Mouse (Mus musculus) lung, postnatal 0 days (tissue): ENCODE data around the gene Tpm3. TPM values are rescaled to one million over a fixed set of nuclear protein-coding genes. Genes with fewer than 3 reads are reported as not detected.
A peak's percentile ranks its signal among the peaks of the same experiment; 100 is the strongest.

Source experiments
- ATAC-seq: fragments of 200-750 bp; cut with Nextera tagmentation; 2 replicates; pipeline ENCODE4 v1.8.0; 2017; ENCODE audit warnings: moderate library complexity
- DNase-seq: peaks from one replicate; pipeline ENCODE4 v3.0.0-alpha.2; 2016; ENCODE audit warnings: low spot score
- H3K27ac ChIP-seq: fragments of 300-500 bp; sonication (generic); 2 replicates; pipeline ENCODE4 v1.5.1; 2014; ENCODE audit warnings: antibody characterized with exemption, mild to moderate bottlenecking, low read length, mixed read lengths
- H3K27me3 ChIP-seq: fragments of 300-500 bp; sonication (generic); replicated peaks from 2 replicates; pipeline ENCODE4 v1.6.1; 2014; ENCODE audit warnings: low read length, mixed read lengths; ENCODE audit not compliant: insufficient read depth
- H3K36me3 ChIP-seq: fragments of 300-500 bp; sonication (generic); 2 replicates; pipeline ENCODE4 v1.6.1; 2014; ENCODE audit warnings: low read length, mixed read lengths; ENCODE audit not compliant: insufficient read depth
- H3K4me1 ChIP-seq: fragments of 300-500 bp; sonication (generic); 2 replicates; pipeline ENCODE4 v1.6.1; 2014; ENCODE audit warnings: antibody characterized with exemption, low read depth, low read length, mixed read lengths; ENCODE audit not compliant: insufficient read depth
- H3K4me2 ChIP-seq: fragments of 300-500 bp; sonication (generic); replicated peaks from 2 replicates; pipeline ENCODE4 v1.6.1; 2014; ENCODE audit warnings: low read depth, mild to moderate bottlenecking, low read length, moderate library complexity, mixed read lengths
- H3K4me3 ChIP-seq: fragments of 300-500 bp; sonication (generic); 2 replicates; pipeline ENCODE4 v1.5.1; 2014; ENCODE audit warnings: low read depth, low read length
- H3K9ac ChIP-seq: fragments of 300-500 bp; sonication (generic); replicated peaks from 2 replicates; pipeline ENCODE4 v1.6.1; 2014; ENCODE audit warnings: low read depth, mild to moderate bottlenecking
- H3K9me3 ChIP-seq: fragments of 300-500 bp; sonication (generic); 2 replicates; pipeline ENCODE4 v1.6.1; 2016; ENCODE audit warnings: low read length, mixed read lengths
- CTCF ChIP-seq: IDR thresholded peaks from 2 replicates; pipeline ENCODE4 v1.5.1; 2016; ENCODE audit warnings: antibody characterized with exemption, mild to moderate bottlenecking
- EP300 ChIP-seq: IDR thresholded peaks from 2 replicates; pipeline ENCODE4 v1.6.1; 2016; ENCODE audit warnings: antibody characterized with exemption, mild to moderate bottlenecking, control low read depth
- WGBS: fragments of 180-500 bp; shearing (Covaris S2); extraction: QIAGEN DNeasy Blood & Tissue Kit; methylation state at CpG from one replicate; pipeline ENCODE4 v1.1.7; 2014; 5-methylcytosine and 5-hydroxymethylcytosine counted together
- polyA plus RNA-seq: library from polyadenylated mRNA; unstranded; fragments of >200 nt; fragmentation: Nextera tagmentation; extraction: Ambion mirVana; gene quantifications from 2 replicates; pipeline ENCODE4 v1.2.1, GENCODE M21; 2015

The Tpm3 gene
- polyA plus RNA-seq, 1 experiment from 2014 or later, result 506 TPM

DNA sequence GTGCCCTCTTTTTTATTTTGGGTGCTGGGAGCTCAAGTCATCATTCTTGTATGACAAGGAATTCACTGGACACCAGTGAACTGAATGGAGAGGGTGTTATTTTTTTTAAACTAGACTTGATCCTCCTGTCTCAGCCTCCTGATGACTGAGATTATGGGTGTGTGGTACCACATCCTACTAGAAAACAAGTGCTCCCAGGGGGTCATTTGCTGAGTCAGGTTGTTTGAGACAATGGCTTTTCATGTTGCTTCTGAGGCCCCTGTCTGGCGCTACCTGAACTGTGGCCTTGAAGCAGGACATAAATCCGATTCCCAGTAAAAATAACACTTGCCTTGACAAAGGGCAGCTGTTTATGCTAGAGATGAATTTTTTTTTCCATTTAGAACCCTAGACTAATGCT is 30.7 kb downstream of the Tpm3 start:
- Histone ChIP-seq H3K27me3 (no peaks in the 10 kb centered on the region), H3K4me1 (no peaks in the 10 kb centered on the region), H3K4me2 (no peak overlapping the region), H3K27ac (no peak overlapping the region), H3K9me3 (no peaks in the 10 kb centered on the region), H3K36me3 (peaks cover 7% of the 10 kb centered on the region; the same call in 1 of the 2 replicates), H3K4me3 (no peak overlapping the region), H3K9ac (no peak overlapping the region)
- ATAC-seq (no peak), DNase-seq (no peak)
- TF ChIP-seq CTCF, result no peak
- WGBS, result 67% methylated on average over 2 of the region's 2 CpGs

GRCm38 (mm10) chr3:90103938-90104337 is 31.5 kb downstream of the Tpm3 start, which contains the start of gene Nup210l:
Gene Nup210l (plus strand): TSS chr3:90104132.
- TF ChIP-seq CTCF (no peak), EP300 (no peak)
- 80% methylated on average over 13 of the region's 13 CpGs for WGBS
- DNase-seq, result no peak

GRCm38 (mm10) chr3:90111706-90112105 is 39.3 kb downstream of the Tpm3 start:
- no peak overlapping the region for H3K9ac ChIP-seq
- no peak overlapping the region for H3K4me3 ChIP-seq
- no peaks in the 10 kb centered on the region for H3K4me1 ChIP-seq
- H3K27me3 ChIP-seq, result no peaks in the 10 kb centered on the region
- H3K27ac ChIP-seq, result no peak overlapping the region
- ATAC-seq (no peak), DNase-seq (no peak)
- TF ChIP-seq CTCF (no peak), EP300 (no peak)
- no peaks in the 10 kb centered on the region for H3K9me3 ChIP-seq
- 77% methylated on average over 2 of the region's 2 CpGs for WGBS
- no peaks in the 10 kb centered on the region for H3K36me3 ChIP-seq
- H3K4me2 ChIP-seq, result no peak overlapping the region

More at GRCm38 (mm10) chr3:90103938-90104337, 31.5 kb downstream of the Tpm3 start, which contains the start of gene Nup210l:
- no peaks in the 10 kb centered on the region for H3K9me3 ChIP-seq
- no peaks in the 10 kb centered on the region for H3K27me3 ChIP-seq
- no peak for ATAC-seq
- no peak within 1 kb of the TSS for H3K27ac ChIP-seq
- peaks cover 7% of the 10 kb centered on the region; the same call in 1 of the 2 replicates for H3K36me3 ChIP-seq
- H3K4me2 ChIP-seq, result no peak within 1 kb of the TSS
- no peaks in the 10 kb centered on the region for H3K4me1 ChIP-seq
- H3K9ac ChIP-seq, result no peak within 1 kb of the TSS
- H3K4me3 ChIP-seq, result no peak within 1 kb of the TSS

- no peaks in the 10 kb centered on the region for H3K9me3 ChIP-seq
- DNase-seq, result peak; percentile 29
- TF ChIP-seq EP300 (no peak), CTCF (peak; percentile 62)
- no peak for ATAC-seq
- H3K27ac ChIP-seq, result no peak overlapping the region
- no peak overlapping the region for H3K4me3 ChIP-seq
- H3K27me3 ChIP-seq, result no peaks in the 10 kb centered on the region
- no peak overlapping the region for H3K9ac ChIP-seq
- WGBS, result 82% methylated on average over 2 of the region's 2 CpGs
- H3K4me1 ChIP-seq, result no peaks in the 10 kb centered on the region
- H3K36me3 ChIP-seq, result no peaks in the 10 kb centered on the region
- no peak overlapping the region for H3K4me2 ChIP-seq
These were observed 41.9 kb downstream of the Tpm3 start for GRCm38 (mm10) chr3:90114342-90114741.

- H3K9ac ChIP-seq, result no peak overlapping the region
- no peak overlapping the region for H3K27ac ChIP-seq
- 62% methylated on average over 3 of the region's 3 CpGs for WGBS
- H3K4me2 ChIP-seq, result no peak overlapping the region
- no peaks in the 10 kb centered on the region for H3K9me3 ChIP-seq
- ATAC-seq (peak; percentile 65), DNase-seq (peak; percentile 46)
- no peak overlapping the region for H3K4me3 ChIP-seq
- no peaks in the 10 kb centered on the region for H3K4me1 ChIP-seq
- H3K27me3 ChIP-seq, result no peaks in the 10 kb centered on the region
- no peaks in the 10 kb centered on the region for H3K36me3 ChIP-seq
- TF ChIP-seq EP300 (no peak), CTCF (no peak)
These were observed 43.1 kb downstream of the Tpm3 start for GRCm38 (mm10) chr3:90115526-90115925.

- Histone ChIP-seq H3K36me3 (no peaks in the 10 kb centered on the region), H3K4me1 (no peaks in the 10 kb centered on the region), H3K27me3 (no peaks in the 10 kb centered on the region), H3K27ac (no peak overlapping the region), H3K4me2 (no peak overlapping the region), H3K9me3 (no peaks in the 10 kb centered on the region), H3K9ac (no peak overlapping the region), H3K4me3 (no peak overlapping the region)
- TF ChIP-seq CTCF, result no peak
- no peak for TF ChIP-seq EP300
- DNase-seq, result peak; percentile 56
- ATAC-seq, result no peak
- 84% methylated on average over 13 of the region's 13 CpGs for WGBS
These were observed 45.8 kb downstream of the Tpm3 start for GRCm38 (mm10) chr3:90118132-90118790.
